Mouse (Mus musculus): ENCODE results near the gene Scand1.

GRCm38 (mm10) chr2:156351243-156351642 is 38.7 kb upstream of the Scand1 start:
- TF ChIP-seq POLR2A (IDR thresholded peaks at IDR 0.05; ENCODE audit: insufficient read depth, low read depth, low read length), result no peak
- no peak for TF ChIP-seq CTCF (IDR thresholded peaks at IDR 0.05; ENCODE audit: insufficient read depth, low read depth, low read length)

Data from olfactory bulb, adult 2 months (tissue).